Mouse (Mus musculus) liver, adult (tissue): ENCODE measurements around the gene Tmem53.

Experiments used
- GATA4 ChIP-seq: IDR thresholded peaks from 2 replicates; pipeline ENCODE4 v1.6.1; 2014; ENCODE audit warnings: mild to moderate bottlenecking, low read length; ENCODE audit not compliant: insufficient replicate concordance

Gene Tmem53

DNA sequence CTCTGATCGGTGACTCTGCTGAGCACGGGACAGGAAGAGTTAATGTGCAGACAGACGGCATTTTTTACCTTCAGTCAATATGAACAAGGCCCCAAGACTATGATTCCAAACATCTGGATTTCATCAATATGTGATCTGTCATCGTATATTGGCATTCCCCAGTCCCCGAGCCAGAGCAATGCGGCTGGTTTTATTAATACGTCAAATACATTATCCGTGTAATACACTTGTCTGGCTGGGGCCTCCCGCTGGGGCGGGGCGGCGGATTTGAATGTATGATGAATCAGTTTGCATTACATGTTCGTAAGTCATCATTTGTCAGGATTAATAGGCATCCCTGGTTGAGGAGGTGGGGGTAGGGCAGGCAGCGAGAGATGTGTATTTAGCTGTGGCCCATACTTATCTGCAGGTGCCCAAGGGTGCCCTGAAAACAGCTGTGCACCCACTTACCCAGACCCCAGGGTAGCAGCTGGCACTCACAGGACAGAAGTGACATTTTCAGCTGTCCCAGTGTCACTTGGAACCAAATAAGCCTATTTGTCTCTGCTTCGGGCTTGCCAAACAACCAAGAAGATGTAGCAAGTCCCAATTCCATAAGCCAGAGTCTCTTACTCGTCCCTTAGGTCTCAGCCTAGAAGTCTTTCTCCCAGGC is 63.2 kb downstream of the Tmem53 start:
- no peak for TF ChIP-seq GATA4

DNA sequence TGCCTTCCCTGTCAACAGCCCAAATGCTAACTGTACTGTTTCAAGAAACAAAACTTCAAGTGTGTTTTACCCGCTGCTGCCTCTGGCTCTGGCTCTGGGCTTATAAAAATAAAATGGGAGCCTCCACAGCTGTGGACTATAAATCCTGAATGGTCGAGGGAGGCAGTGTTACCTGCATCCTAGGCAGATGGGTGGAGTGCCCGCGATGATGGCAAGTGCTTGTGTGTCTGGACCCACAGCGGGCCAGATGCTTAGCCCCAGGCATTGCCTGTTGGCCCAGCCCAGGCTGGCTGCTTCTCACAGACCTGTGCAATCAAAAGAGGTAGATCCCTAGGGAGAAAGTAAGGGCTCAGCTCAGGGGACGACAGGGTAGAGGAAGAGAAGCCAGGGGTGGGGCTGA is 65.0 kb downstream of the Tmem53 start:
- no peak for TF ChIP-seq GATA4

DNA sequence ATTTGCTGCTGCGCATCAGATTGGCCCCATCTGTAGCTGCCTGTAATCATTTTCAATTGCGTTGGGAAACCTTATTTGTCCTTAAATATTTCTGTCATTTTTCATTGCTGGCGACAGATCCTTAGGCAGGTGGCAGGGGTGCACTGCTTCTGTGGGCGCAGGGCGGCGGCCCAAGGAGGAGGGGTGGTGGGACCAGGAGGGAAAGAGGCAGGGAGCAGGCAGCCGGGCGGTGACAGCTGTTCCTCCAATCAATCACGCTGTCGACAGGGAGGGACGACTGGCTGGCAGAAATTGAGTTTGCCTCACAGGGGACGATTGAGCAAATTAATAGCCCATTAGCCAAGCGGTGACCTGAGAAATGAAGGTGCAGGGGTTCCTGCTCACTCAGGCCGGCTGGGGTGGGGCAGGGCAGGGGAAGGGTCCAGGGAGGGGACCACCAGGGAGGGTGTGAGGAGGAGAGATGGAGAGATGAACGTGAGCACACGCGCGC is 66.0 kb downstream of the Tmem53 start:
- TF ChIP-seq GATA4, result no peak
